Mouse (Mus musculus) midbrain, embryonic 11.5 days (tissue): ENCODE measurements around the gene Il1b. TPM values are rescaled to one million over a fixed set of nuclear protein-coding genes. Genes with fewer than 3 reads are reported as not detected.

Experiments
- ATAC-seq: fragments of 200-750 bp; cut with Nextera tagmentation; 2 replicates; pipeline ENCODE4 v1.8.0; 2017; ENCODE audit warnings: moderate TSS enrichment, moderate library complexity; ENCODE audit not compliant: low FRiP score
- DNase-seq: peaks from one replicate; pipeline ENCODE4 v3.0.0; 2015; ENCODE audit warnings: low spot score; ENCODE audit errors: missing footprints
- H3K27ac ChIP-seq: fragments of 300-500 bp; sonication (generic); 2 replicates; pipeline ENCODE4 v1.5.1; 2014; ENCODE audit warnings: low read depth, low read length
- H3K27me3 ChIP-seq: fragments of 300-500 bp; sonication (generic); 2 replicates; pipeline ENCODE4 v1.6.1; 2014; ENCODE audit warnings: mild to moderate bottlenecking, low read length, moderate library complexity, mixed read lengths; ENCODE audit not compliant: control insufficient read depth, insufficient read depth
- H3K36me3 ChIP-seq: fragments of 300-500 bp; sonication (generic); 2 replicates; pipeline ENCODE4 v1.6.1; 2014; ENCODE audit warnings: mild to moderate bottlenecking, low read length, moderate library complexity, mixed read lengths; ENCODE audit not compliant: control insufficient read depth, insufficient read depth
- H3K4me1 ChIP-seq: fragments of 300-500 bp; sonication (generic); 2 replicates; pipeline ENCODE4 v1.6.1; 2014; ENCODE audit warnings: low read length; ENCODE audit not compliant: control insufficient read depth, insufficient read depth
- H3K4me2 ChIP-seq: fragments of 300-500 bp; sonication (generic); 2 replicates; pipeline ENCODE4 v1.6.1; 2014; ENCODE audit warnings: mild to moderate bottlenecking, moderate library complexity
- H3K4me3 ChIP-seq: fragments of 300-500 bp; sonication (generic); 2 replicates; pipeline ENCODE4 v1.5.1; 2014; ENCODE audit warnings: low read depth, low read length
- H3K9ac ChIP-seq: fragments of 300-500 bp; sonication (generic); 2 replicates; pipeline ENCODE4 v1.6.1; 2014; ENCODE audit warnings: low read length
- H3K9me3 ChIP-seq: fragments of 300-500 bp; sonication (generic); 2 replicates; pipeline ENCODE4 v1.6.1; 2016; ENCODE audit warnings: low read length; ENCODE audit not compliant: control insufficient read depth
- WGBS: fragments of 180-500 bp; shearing (Covaris S2); extraction: QIAGEN DNeasy Blood & Tissue Kit; methylation state at CpG from one replicate; pipeline ENCODE4 v1.1.7; 2014; 5-methylcytosine and 5-hydroxymethylcytosine counted together
- polyA plus RNA-seq: library from polyadenylated mRNA; unstranded; fragments of >200 nt; fragmentation: Nextera tagmentation; extraction: Ambion mirVana; gene quantifications from 2 replicates; pipeline ENCODE4 v1.2.1, GENCODE M21; 2014

Gene Il1b
- 0.11 TPM in 1 of 2 replicates, not detected in the other for polyA plus RNA-seq

DNA sequence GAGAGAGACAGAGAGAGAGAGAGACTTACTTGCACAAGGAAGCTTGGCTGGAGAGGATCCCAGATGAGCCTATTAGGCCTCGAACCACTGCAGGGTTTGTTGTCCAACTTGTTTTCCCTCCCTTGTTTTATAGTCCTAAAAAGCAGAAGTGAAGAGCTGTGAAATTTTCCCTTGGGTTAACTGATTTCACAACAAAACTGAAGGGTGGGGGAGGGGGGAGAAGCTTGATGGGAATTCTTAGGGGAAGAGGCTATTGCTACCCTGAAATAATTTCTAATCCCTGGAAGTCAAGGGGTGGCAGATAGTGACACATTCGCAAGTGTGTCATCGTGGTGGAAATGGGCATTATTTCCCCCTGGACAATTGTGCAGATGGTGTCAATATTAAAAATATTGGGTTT is at the start of gene Il1b:
Gene Il1b, minus strand, starts transcription at position 101 of the 400 bp plus-strand sequence.
- no peak within 1 kb of the TSS for H3K4me2 ChIP-seq
- DNase-seq (no peak), ATAC-seq (no peak)
- H3K4me1 ChIP-seq = no peaks in the 10 kb centered on the region
- no peaks in the 10 kb centered on the region for H3K9me3 ChIP-seq
- H3K9ac ChIP-seq = no peak within 1 kb of the TSS
- no peaks in the 10 kb centered on the region for H3K36me3 ChIP-seq
- H3K27ac ChIP-seq = no peak within 1 kb of the TSS
- H3K27me3 ChIP-seq = no peaks in the 10 kb centered on the region
- no peak within 1 kb of the TSS for H3K4me3 ChIP-seq
- WGBS = 86% methylated on average over 3 of the region's 3 CpGs

DNA sequence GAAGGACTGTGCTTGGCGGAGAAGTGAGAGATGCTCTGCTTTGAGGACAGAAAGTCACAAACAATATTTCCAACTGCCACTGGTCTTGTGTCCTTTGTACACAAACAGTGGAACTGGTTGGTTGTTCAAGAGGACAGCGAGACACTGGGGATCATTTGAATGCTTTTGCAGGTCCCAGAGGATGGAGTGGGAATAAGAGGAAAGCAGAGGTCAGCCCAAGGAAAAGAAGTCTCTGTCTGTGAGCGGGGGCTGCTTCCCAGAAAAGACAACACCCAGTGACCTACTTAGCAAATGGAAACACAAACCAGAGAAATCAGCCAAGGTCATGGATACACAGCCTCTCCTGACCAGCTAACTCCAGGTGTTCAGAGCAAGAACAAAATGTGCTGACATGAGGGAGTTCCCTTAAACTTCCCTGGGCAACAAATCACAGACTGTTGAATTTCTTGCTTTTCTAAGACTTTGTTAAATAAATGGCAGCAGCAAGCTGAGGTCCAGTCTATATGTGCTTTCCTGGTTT is 48.5 kb upstream of the Il1b start:
- Histone ChIP-seq H3K4me2 (no peak overlapping the region), H3K4me3 (no peak overlapping the region), H3K4me1 (no peaks in the 10 kb centered on the region), H3K27ac (no peak overlapping the region), H3K27me3 (no peaks in the 10 kb centered on the region), H3K36me3 (no peaks in the 10 kb centered on the region), H3K9me3 (no peaks in the 10 kb centered on the region), H3K9ac (no peak overlapping the region)
- DNase-seq = no peak
- ATAC-seq = no peak
- 89% methylated on average over 3 of the region's 3 CpGs for WGBS

DNA sequence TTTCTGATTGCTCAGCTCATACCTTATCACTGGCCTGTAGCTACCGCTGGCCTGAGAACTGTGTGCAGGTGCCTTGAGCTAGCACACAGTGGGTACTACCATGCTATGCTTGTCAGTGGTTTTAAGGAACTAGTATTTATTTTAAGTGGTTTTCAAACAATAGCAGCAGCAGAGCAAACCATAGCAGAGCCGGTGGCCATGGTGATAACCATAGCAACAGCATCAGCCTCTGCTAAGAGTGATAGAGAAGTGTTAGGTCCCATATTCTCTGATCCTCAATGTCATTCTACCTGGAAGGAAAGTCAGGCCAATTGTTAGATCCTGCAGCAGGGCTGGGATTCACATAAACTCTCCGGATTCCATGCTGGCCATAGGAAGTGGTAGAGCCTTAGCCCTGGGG is 43.7 kb upstream of the Il1b start:
- Histone ChIP-seq H3K9me3 (no peaks in the 10 kb centered on the region), H3K27me3 (no peaks in the 10 kb centered on the region), H3K4me1 (no peaks in the 10 kb centered on the region), H3K4me3 (no peak overlapping the region), H3K4me2 (no peak overlapping the region), H3K9ac (no peak overlapping the region), H3K27ac (no peak overlapping the region), H3K36me3 (no peaks in the 10 kb centered on the region)
- 84% methylated on average over 3 of the region's 3 CpGs for WGBS
- DNase-seq = no peak
- ATAC-seq = no peak

GRCm38 (mm10) chr2:129413488-129413887 is 42.5 kb upstream of the Il1b start:
- Histone ChIP-seq H3K9ac (no peak overlapping the region), H3K4me2 (no peak overlapping the region), H3K36me3 (no peaks in the 10 kb centered on the region), H3K27me3 (no peaks in the 10 kb centered on the region), H3K4me1 (no peaks in the 10 kb centered on the region), H3K4me3 (no peak overlapping the region), H3K27ac (no peak overlapping the region), H3K9me3 (no peaks in the 10 kb centered on the region)
- DNase-seq (no peak), ATAC-seq (no peak)
- 80% methylated on average over 6 of the region's 6 CpGs for WGBS

DNA sequence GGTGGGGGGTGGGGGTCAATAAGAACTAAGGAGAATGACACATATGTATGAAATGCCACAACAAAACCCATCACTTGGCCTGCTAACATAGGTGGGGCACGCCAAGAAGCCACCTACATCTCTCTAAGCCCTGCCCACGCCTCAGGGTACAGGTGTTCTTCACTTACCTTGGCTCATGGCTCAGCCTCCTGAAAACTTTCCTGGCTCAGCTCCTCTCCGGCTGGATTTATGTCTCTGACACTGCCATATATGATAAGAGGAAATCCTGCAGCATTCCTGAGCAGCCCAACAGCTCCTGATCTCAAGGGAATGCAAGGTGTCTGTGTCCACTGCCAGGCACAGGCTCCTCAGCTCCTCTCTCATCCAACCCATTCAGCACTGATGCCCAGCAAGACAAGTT is 40.7 kb upstream of the Il1b start:
- 82% methylated on average over 3 of the region's 3 CpGs for WGBS
- H3K4me3 ChIP-seq = no peak overlapping the region
- no peaks in the 10 kb centered on the region for H3K27me3 ChIP-seq
- ATAC-seq (no peak), DNase-seq (no peak)
- no peaks in the 10 kb centered on the region for H3K4me1 ChIP-seq
- H3K27ac ChIP-seq = no peak overlapping the region
- H3K9me3 ChIP-seq = no peaks in the 10 kb centered on the region
- no peaks in the 10 kb centered on the region for H3K36me3 ChIP-seq
- no peak overlapping the region for H3K4me2 ChIP-seq
- H3K9ac ChIP-seq = no peak overlapping the region

DNA sequence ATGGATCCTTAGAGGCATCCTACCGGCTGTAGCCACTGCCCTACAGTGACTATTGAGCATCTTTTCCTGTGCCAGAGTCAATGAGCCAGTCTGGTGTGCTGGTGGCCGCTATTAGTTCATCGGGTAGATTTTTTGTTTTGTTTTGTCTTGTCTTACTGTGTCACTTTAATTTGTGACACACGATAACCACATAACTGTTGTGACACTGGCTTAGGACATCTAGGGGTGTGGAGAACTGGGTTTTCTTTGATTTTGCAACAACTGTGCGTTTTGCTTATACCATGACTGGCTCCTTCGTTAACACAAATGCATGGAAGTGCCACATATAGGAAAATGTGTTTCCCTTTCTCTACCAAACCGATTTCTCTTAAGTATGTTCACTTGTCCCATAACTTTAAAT is 39.4 kb upstream of the Il1b start:
- no peak overlapping the region for H3K4me2 ChIP-seq
- H3K36me3 ChIP-seq = no peaks in the 10 kb centered on the region
- no peak overlapping the region for H3K9ac ChIP-seq
- no peaks in the 10 kb centered on the region for H3K9me3 ChIP-seq
- ATAC-seq = no peak
- no peak overlapping the region for H3K27ac ChIP-seq
- 91% methylated on average over 7 of the region's 7 CpGs for WGBS
- H3K4me1 ChIP-seq = no peaks in the 10 kb centered on the region
- no peak overlapping the region for H3K4me3 ChIP-seq
- H3K27me3 ChIP-seq = no peaks in the 10 kb centered on the region
- no peak for DNase-seq

GRCm38 (mm10) chr2:129408476-129408875 is 37.5 kb upstream of the Il1b start:
- Histone ChIP-seq H3K4me2 (no peak overlapping the region), H3K27ac (no peak overlapping the region), H3K4me1 (no peaks in the 10 kb centered on the region), H3K27me3 (no peaks in the 10 kb centered on the region), H3K9ac (no peak overlapping the region), H3K9me3 (no peaks in the 10 kb centered on the region), H3K4me3 (no peak overlapping the region), H3K36me3 (no peaks in the 10 kb centered on the region)
- WGBS = 22% methylated on average over 18 of the region's 18 CpGs
- ATAC-seq (no peak), DNase-seq (peak; percentile 96)

DNA sequence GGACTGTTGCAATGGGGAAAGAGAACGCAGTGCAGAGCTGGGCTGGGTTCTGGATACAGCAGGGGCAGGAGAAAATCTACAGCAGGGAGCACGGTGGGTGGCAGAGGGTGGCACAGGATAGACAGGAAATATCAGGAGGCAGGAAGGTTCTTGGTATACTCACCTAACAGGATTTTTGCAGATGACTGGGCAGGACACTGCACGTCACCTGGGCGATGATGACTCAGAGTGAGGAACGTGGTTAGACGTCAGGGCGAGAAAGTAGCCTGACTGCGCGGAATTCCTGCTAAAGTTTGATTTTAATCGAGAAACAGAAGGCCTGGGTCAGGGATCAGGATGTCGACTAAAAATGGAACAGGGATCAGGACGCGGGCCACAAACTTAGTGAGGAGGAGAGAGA is 36.7 kb upstream of the Il1b start:
- Histone ChIP-seq H3K9me3 (no peaks in the 10 kb centered on the region), H3K4me2 (no peak overlapping the region), H3K4me3 (no peak overlapping the region), H3K27me3 (no peaks in the 10 kb centered on the region), H3K4me1 (no peaks in the 10 kb centered on the region), H3K27ac (no peak overlapping the region), H3K9ac (no peak overlapping the region), H3K36me3 (no peaks in the 10 kb centered on the region)
- ATAC-seq = no peak
- 96% methylated on average over 13 of the region's 13 CpGs for WGBS
- no peak for DNase-seq

- H3K9me3 ChIP-seq = no peaks in the 10 kb centered on the region
- no peak overlapping the region for H3K4me2 ChIP-seq
- no peaks in the 10 kb centered on the region for H3K4me1 ChIP-seq
- no peak overlapping the region for H3K4me3 ChIP-seq
- no peak overlapping the region for H3K9ac ChIP-seq
- no peaks in the 10 kb centered on the region for H3K36me3 ChIP-seq
- H3K27ac ChIP-seq = no peak overlapping the region
- ATAC-seq (no peak), DNase-seq (no peak)
- 91% methylated on average over 8 of the region's 8 CpGs for WGBS
- H3K27me3 ChIP-seq = no peaks in the 10 kb centered on the region
Observed at GRCm38 (mm10) chr2:129406508-129406907, 35.6 kb upstream of the Il1b start.

GRCm38 (mm10) chr2:129403786-129404185 is 32.8 kb upstream of the Il1b start:
- 89% methylated on average over 2 of the region's 2 CpGs for WGBS
- no peak for ATAC-seq
- no peaks in the 10 kb centered on the region for H3K36me3 ChIP-seq
- no peak overlapping the region for H3K9ac ChIP-seq
- no peak overlapping the region for H3K4me2 ChIP-seq
- no peaks in the 10 kb centered on the region for H3K4me1 ChIP-seq
- no peak for DNase-seq
- H3K27ac ChIP-seq = no peak overlapping the region
- H3K27me3 ChIP-seq = no peaks in the 10 kb centered on the region
- H3K9me3 ChIP-seq = no peaks in the 10 kb centered on the region
- H3K4me3 ChIP-seq = no peak overlapping the region
